Mouse (Mus musculus) spleen, postnatal 10 days (tissue): ENCODE data around the gene Nf1.
A peak's percentile ranks its signal among the peaks of the same experiment; 100 is the strongest.

Experiments used
- DNase-seq, 2 experiments: peaks; one replicate each; pipeline ENCODE4 v3.0.0; 2021 to 2022; ENCODE audit warnings: low spot score in 2 of 2

Nf1 gene

GRCm38 (mm10) chr11:79584191-79584590 lies 244.7 kb downstream of the Nf1 start:
- peak in 1 of 2 experiments; percentile 70 for DNase-seq

- peak in 1 of 2 experiments; percentile 38 for DNase-seq
Measured at GRCm38 (mm10) chr11:79589317-79590075, 250.0 kb downstream of the Nf1 start.

DNA sequence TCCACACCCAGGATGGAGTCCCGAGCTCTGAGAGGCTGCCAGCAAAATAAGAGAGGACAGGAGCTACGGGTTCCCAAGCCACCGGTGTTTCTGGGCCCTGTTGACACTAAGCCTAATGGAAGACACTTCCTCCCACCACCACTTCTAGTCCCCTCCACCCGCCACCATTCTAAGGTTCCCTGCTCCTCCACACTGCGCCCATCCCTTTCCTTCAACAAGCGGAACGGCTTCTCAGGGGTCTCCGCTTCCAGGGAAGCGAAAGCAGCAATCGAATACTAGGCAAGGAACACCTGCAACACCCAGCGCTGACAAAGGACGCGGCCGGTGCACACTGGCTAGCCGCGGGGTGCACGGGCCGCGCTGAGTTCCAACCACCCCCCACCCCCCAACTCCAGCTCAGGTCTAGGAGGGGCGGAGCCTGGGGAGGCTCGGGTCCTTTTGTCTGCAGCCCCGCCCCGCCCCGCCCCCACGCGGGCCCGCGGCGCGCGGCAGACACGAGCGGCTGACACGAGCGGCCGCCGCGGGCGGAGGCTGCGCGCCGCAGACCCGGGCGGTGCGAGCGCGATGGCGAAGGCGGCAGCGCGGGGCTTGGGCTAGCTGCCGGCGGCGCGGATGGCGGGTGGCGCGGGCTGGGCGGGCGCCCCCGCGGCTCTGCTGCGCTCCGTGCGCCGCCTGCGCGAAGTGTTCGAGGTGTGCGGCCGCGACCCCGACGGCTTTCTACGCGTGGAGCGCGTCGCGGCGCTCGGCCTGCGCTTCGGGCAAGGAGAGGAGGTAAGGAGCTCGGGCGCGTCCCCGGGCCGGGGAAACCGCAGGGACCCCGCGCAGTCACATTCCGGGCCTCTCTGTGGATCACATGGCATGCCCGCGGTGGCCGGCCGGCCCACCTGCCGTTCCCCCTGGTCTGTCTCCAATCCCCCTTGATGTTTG lies 251.4 kb downstream of the Nf1 start, which contains the start of gene Rab11fip4:
TSS of gene Rab11fip4 (plus strand) at position 549 of the 927 bp plus-strand sequence.
- DNase-seq, result no peak

- no peak for DNase-seq
Measured at GRCm38 (mm10) chr11:79591591-79591975, 252.1 kb downstream of the Nf1 start.

- no peak for DNase-seq
Measured at GRCm38 (mm10) chr11:79593495-79593894, 254.0 kb downstream of the Nf1 start.

- DNase-seq, result no peak
Measured at GRCm38 (mm10) chr11:79610454-79610853, 271.0 kb downstream of the Nf1 start.

DNA sequence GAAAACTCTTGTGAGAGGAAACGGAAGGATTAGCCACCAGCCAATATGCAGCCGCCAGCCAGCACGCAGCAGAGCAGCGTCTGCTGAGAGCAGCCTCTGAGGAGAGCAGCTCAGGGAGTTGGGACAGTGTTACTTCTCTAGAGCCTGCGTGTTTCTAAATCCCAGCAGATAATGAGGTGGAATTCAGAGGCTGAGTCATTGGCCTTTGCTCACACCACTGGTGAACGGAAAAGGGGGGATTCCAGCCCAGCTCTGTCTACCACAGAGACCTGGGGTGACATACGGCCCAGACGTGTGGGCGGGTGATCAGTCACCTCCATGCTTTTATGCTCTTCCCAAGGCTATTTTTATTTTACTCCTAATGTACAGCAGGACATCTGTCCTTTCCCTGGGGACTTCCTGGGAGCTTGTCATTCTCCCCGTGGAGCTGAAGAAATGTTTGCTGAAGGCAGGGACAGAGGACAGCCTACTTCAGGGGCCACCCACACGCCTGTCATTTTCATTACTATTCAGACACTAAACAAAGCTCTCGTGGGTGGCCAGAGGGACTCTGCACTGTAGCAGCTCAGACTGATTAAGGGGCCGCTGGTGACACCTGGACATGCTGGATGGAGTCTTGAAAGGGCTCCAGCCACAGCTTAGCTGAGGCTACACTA lies 271.6 kb downstream of the Nf1 start:
- no peak for DNase-seq

DNA sequence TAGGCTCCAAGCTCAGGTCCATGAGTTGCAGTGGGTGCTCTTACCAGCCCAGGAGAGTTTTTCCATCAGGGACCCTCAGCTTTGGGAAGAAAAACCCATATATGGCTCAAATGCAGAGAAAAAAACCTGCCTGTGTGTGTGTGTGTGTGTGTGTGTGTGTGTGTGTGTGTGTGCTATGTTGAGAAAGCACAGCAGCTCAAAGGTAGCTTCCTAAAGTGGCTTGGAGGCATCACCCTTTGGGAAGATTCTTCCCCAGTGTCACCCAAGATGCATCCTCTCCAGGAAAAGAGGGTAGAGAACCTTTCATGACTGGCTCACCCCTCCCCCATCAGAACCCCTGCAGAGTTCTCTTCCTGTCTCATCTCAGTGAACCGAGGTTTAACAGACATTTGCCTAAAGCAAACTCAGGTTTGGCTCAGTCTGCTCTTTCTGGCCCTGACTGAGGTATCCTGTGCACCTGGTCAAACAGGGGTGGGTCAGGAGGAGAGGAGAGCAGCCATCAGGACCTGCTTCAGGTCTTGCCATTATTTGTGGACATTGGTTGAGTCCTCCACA lies 272.6 kb downstream of the Nf1 start:
- peak in 1 of 2 experiments; percentile 36 for DNase-seq

GRCm38 (mm10) chr11:79613084-79613483 lies 273.6 kb downstream of the Nf1 start:
- DNase-seq, result no peak

DNA sequence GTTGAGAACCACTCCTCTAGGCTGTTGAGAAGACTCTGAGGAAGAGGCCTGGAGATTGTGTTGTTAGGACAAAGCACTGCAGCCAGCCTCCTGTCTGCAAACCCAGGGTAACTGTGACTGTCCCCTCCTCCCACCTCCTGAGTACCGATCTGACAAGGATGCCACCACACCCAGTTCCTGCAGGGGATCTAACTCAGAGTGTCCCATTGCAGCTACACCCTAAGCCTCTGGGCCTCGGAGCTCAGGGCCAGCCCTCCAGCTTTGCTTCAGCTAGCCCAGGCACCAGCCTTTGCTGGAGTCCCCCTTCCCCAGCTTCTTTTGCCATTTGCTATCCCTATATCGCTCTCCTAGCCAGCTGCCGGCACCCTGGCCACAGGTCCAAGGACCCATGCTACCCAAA lies 274.2 kb downstream of the Nf1 start:
- no peak for DNase-seq

GRCm38 (mm10) chr11:79614880-79615279 lies 275.4 kb downstream of the Nf1 start:
- no peak for DNase-seq

DNA sequence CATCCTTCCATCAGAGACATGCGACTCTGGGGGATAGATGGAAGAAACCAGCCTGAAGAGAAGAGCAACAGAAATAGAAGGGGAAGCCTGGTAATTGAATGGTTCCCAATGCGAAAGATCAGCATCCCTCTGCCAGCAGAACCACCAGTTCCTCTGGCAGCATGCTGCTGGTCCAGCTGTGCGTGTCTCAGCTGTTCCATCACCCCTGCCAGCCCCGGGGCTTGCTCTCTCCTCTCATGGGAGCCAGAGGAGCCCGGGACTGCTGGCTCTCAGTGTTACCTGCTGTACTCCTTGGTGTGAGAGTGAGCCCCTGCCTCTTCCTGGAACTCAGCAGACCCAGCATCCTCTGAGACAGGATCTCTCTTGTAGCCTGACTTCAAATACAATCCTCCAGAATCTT lies 276.4 kb downstream of the Nf1 start:
- DNase-seq, result no peak

DNA sequence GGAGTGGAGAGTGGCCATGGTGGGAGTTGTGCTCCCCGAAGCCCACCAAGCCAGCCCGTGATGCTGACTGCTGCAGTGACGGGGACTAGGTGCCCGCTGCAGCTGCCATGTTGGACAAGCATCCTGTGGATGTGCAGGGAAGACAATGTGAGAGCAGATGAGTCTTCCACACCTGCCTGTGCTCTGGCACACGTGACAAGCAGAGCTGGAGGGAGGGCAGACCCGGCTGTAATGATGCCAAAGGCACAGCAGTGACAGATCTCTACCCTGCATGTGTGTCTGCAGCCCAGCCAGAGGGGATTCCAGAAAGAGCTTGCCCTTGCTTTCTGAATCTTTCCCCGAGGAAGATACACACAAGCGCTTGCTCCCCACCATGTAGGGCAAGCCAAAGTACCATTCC lies 278.5 kb downstream of the Nf1 start:
- DNase-seq, result no peak

DNA sequence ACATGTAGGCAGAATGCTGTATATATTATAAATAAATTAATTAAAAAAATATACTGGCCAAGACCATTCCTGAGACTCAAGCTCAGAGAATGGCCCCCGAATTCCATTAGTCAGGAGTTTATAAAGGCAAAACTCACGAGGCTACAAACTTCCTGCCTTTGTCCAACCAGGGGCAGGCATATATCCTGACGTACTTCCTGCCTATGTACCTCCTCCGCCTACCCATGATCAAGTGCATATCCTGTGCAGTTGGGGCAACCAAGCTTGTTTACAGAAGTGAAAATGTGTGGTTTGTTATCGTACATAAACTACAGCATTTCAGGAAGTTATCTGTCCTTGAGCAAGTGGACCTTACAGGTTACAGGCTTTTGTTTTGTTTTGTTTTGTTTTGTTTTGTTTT lies 283.5 kb downstream of the Nf1 start:
- peak in 1 of 2 experiments; percentile 41 for DNase-seq

GRCm38 (mm10) chr11:79624801-79625302 lies 285.4 kb downstream of the Nf1 start:
- DNase-seq, result peak; percentile 29 to 71

GRCm38 (mm10) chr11:79628716-79629115 lies 289.2 kb downstream of the Nf1 start:
- DNase-seq, result no peak

GRCm38 (mm10) chr11:79629752-79630374 lies 290.4 kb downstream of the Nf1 start:
- DNase-seq, result no peak

GRCm38 (mm10) chr11:79630521-79630920 lies 291.0 kb downstream of the Nf1 start:
- no peak for DNase-seq
